Mouse (Mus musculus) lung, postnatal 4 days (tissue): ENCODE data around the gene Ccnd1.

Source experiments
- DNase-seq, 2 experiments: peaks; one replicate each; pipeline ENCODE4 v3.0.0; 2021

Ccnd1 gene

DNA sequence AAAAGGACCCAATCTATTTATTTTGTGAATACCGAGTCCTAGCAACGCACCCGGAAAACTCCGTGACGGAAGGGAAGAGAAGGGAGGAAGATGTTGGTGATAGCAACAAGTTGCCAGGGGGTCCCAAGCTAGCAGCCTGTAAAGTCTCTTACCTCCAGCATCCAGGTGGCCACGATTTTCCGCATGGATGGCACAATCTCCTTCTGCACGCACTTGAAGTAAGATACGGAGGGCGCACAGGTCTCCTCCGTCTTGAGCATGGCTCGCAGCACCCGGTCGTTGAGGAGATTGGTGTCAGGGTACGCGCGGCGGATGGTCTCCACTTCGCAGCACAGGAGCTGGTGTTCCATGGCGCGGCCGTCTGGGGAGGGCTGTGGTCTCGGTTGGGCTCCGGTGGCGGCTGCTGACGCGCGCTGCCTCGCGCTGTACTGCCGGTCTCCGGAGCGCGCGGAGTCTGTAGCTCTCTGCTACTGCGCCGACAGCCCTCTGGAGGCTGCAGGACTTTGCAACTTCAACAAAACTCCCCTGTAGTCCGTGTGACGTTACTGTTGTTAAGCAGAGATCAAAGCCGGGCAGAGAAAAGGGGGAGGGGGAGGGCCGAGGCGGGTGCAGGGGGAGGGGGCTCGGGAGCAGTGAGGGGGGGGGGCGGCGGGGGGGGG, at the start of gene Ccnd1:
TSS of gene Ccnd1 (minus strand) at position 582 of the 659 bp plus-strand sequence.
- peak; percentile 77 to 86 for DNase-seq

DNA sequence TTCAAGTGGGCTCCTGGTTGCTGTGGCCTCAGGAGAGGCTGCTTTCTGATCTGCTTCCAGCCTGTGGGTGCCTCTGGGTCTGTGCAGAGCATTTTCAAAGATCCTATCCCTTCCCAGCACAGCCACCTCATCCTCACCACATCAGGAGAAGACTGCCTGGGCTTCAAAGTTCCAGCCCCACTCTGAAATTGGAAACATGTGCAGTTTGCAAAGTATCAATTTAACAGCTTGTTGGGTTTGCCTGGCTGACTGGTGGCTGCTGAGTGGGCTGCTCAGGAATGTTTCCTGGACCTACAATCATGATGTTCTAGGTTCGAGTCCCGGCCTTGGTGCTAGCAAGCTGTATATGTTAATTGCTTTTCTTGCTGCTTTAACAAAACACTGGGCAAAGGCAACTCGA, 49.1 kb upstream of the Ccnd1 start:
- no peak for DNase-seq

DNA sequence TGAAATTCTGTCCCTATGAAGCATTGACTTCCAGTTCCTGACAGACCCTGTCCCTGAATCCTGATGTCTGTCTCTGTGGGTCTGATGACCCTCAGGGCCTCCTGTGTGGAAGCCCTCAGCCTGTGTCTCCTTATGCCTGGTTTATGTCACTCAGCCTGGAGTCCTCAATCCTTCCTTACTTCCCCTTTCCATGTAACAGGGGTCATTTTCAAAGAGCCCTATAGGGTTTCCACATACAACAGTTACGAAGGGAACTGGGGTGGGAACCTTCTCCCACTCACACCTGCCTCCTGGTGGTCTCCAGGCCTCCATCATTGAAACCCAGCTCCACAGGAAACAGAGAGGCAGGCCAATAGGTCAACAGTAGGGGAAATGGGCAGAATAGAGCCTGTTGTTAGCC, 45.4 kb upstream of the Ccnd1 start:
- DNase-seq, result no peak

DNA sequence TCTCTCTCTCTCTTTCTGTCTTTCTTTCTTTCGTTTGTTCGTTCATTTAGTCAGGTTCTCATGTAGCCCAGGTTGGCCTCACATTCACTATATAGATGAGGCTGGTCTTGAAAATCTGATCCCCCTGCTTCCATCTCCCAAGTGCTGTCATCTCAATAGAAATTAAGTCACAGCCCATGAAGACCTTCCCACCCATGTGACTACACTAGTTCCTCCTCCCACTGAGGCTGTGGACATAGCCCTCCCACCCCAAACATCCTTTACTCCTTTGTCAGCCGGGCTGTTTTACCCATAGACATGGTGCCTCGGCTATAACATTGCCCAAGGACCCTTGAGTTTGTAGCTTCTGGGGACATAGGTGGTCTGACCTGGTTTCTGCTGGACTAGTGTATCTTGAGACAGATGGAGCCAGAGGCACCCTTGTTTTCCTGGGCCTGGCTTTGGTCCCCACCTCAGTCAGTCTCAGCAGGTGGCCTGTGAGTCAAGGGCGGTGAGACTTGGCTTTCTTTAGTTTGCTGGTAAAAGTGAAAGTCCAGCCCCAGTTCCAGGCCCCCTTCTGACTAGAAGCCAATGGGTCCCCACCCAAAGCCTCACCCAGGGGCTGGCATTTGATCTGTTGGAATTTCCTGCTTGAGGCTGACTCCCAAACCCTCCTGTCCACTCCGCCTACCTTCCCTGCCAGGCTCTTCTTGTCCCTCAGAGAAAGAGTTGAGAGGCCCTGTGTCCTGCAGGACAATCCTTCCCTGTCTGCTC, 42.8 kb upstream of the Ccnd1 start:
- DNase-seq, result no peak

DNA sequence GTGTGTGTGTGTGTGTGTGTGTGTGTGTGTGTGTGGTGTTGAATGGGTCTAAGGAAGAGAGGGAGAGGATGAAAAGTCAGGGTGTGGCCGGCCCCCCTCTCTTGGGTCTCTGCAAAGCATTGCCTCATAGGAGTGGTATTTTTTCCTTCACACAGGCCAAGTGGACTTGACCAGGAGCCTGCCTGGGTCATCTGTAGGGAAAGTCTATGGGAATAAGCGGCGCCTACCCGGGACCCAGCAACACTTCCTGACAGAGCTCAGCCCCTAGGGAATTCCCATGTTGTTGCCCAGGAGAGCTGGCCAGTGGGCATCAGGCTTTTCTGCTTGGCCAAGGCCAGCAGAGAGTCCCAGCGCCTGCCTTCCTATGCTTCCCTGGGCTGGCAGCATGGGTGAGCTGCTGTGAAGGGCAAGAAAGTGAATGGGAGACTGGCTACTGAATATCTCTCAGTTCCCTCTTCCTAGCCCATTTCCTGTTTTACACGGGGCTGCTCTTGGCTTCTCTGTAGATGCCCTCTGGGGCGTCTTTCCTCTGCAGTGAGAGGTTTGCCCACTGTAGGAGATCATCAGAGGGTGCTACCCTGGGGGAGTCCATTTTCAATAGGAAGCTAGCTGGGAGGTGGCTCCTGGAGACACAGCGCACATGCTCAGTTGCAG, 41.8 kb upstream of the Ccnd1 start:
- peak; percentile 38 to 62 for DNase-seq

DNA sequence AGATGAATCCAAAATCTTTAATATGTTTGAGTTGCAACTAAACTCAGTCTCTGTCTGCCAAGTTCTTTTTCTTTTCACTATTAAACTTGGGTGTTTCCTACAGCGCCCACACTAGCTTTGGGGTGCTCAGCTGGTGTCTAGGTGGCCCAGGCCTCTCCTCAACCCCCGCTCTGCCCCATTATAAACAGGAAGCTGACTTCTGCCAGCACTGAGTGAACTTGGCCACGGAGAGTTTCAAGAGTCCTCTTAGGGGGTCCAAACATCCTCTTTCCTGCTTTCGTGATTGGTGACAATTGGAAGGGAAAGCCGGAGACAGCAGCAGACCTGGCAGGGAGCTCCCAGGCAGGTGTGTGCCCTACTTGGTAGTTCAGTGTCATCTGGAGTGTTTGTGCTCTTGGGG, 40.1 kb upstream of the Ccnd1 start:
- DNase-seq, result peak; percentile 62 to 71

DNA sequence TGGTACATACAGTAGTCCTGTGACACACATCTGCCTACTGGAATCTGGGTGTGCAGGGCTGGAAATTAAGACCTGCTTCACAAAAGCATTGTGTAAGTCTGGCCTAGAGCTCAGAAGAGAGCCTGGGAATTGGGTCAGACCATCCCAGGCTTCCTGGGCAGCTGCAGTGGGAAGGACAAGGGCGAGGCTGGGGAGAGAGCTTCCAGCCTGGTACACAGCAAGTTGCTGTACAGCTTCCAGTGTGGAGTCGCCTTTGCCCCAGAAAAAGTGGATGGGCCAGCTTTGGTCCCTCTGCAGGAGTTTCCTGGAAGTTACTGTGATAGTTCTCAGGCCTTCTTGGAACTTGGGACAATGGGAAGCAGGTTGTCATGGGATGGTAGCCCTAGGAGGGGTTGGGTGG, 37.4 kb upstream of the Ccnd1 start:
- DNase-seq, result peak in 1 of 2 experiments; percentile 11

DNA sequence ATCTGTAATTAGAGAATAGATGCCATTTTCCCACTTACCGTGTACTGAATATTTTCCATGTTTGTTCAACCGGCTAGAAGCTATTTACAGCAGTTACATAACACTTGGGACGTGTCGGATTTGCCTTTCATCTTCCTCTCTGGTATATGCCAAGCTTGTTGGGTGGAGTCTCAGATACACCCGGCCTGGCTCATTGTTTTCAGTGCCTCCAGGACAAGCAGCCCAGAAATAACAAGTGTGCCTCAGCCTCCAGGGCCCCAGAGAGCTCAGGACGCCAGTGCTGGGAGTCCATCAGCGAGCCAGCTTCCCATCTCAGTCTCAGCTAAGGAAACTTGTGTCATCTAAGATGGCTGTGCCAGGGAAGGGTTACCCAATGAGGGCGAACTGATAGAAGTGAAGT, 33.7 kb upstream of the Ccnd1 start:
- DNase-seq, result peak; percentile 38 to 64

DNA sequence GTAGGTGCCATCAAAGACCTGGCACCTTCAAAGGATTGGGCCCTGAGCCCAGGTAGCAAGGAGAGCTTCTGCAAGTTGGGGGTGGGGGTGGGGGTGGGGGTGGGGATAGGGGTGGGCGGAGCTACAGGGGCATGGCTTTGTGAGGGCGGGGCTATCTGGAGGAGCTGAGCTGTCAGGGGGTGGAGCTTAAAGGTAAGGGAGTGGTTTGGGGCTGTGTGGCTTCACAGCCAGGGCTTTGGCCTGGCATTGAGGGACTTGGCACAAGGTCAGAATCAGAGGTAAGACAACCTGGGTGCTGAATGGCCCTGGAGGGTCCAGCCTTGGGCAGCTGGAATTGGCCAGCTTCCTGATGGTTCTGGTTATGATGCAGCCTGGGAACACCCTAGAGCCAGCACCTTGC, 32.0 kb upstream of the Ccnd1 start:
- DNase-seq, result no peak

DNA sequence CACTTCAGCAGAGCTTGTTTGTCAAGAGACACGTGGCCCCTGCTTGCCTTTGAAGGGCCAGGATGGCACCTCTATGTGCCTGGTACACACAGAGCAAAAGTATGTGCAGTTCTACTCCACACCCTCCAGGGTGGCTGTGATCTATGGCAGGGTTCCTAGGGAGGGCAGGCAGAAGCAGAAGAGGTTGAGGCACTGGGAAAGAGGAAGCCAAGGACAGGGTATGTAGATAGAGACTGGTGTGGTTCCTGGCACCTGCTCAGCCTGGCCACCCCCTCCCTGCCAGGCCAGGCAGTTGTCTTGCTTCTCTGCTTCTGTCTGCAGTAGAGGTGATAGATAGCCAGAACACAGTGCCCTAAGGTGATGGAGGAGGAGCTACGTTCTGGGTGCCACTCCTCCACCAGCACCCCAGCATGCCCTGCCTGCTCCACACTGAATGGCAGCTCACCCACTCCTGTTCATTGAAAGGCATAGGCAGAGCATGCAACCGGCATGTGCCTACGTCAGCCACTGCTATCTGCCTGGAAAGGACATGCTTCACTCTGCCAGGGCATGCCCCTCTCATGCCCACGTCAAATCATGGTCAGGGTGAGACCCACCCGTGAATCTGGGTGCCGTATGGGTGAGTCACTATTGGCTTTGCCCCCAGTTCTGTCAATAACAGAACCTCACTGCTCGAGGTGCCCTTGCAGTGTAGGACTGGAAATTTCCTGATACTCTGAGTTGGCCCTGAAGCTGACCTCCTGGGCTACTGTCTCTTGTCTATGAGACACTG, 31.5 kb upstream of the Ccnd1 start:
- no peak for DNase-seq

DNA sequence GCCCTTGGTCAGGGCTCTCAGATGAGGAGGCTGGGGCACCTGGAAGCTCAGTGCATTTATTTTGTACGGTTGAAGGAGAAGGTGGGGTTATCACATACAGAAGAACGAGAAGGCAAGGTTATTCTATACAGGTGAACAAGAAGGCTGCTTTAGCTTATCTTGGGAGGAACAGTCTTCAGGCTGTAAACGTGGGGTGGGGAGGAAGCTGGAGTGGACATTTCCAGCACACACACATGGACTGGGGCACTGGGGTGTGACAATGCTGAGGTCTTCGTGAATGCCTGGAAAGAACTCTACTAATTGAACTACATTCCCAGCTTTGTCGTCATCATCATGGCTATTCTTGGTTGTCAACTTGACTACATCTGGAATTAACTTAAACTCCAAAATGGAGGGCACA, 26.2 kb upstream of the Ccnd1 start:
- DNase-seq, result no peak

DNA sequence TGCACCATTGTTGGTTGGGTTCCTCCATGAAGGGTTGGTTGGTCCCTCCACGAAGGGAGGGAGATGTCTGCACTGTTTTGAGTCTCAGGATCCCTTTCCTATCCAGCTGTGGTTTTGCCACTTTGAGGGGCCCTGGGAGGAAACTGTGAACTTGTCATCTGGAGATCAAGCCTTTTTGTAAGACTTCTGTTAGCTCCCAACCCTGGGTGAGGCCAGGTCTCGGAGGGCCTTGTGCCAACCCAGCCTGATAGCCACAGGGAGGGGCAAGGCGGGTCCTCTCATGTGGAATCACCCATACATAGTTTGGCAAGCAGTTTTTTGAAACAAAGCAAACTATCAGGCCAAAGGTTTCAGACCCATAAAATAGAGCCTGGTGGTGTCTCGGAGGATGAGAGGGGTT, 24.6 kb upstream of the Ccnd1 start:
- DNase-seq, result no peak

DNA sequence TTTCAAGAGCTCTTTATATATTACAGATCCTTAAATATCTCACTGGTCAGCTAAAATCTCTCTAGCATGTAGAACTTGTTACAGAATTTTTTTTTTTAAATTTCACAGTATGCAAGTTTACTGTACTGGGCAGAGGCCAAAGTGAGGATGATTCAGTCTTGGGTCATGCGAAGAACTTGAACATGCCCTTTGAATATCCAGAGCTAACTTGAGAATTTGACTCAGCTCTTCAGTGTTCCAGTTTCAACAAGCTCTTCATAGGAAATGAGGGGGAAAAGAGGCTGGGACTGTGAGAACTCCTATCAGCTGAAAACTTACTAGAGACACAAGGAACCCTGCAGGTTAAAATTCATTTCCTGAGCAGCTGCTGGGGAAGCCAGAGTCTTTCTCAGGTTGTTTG, 24.2 kb upstream of the Ccnd1 start:
- DNase-seq, result no peak

DNA sequence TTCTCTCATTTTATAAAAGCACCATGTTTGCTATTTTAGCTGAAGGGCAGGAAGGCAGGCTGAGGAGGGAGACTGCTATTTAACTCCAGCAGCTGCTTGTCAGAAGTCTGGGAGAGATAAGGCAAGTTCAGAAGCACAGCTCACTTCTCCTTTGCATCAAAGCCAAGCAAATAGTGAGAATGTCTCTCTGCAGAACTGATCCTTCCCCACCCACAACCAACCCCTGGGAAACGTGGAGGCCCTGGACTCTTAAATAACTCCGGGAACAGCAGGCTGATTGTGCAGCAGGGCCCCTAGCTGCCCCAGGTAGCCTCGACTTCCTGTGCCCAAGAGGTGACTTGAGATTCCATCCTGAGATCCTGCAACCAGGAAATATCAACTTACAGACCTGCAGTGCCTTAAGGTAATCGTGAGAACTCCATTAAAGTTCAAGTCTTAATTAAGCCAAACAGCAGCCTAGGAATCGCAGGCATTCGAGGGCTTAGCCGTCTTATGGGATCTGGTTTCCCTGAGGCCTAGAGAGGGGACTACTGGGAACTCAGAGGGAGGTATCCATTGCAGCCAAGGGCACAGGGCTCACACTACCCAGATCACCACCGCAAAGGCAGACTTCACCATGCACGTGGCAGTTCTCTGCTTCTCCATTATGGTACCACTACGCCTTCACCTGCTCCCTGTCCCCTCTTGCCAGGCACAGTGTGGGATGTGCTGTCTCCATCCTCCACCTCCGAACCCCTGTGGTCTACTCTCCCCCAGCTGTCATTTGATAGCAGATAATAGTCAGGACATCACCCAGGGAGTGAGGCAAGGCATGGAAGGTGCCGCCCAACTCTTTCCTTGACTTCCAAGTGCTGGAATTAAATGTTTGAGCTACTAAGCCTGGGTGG, 19.0 kb upstream of the Ccnd1 start:
- DNase-seq, result no peak

DNA sequence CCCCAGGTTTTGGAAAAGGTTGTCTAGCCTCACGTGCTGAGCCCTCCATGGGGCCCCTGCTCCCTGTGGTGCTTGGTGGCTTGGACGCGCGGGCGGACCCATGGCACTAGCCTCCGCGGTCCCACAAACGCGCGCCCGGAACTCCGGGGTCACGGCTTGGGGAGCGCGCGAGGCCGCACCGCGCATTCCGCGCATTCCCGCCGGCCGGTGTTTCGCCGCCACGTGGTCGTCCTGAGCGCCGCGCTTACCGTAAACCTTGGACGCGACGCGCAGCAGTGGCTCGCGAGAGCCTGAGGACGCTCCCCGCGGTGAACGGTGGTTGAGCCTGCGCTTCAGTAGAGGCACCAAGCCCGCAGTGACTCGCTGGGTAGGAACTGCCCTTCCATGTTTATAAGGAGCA, 3.5 kb upstream of the Ccnd1 start:
- DNase-seq, result peak; percentile 84 to 88

DNA sequence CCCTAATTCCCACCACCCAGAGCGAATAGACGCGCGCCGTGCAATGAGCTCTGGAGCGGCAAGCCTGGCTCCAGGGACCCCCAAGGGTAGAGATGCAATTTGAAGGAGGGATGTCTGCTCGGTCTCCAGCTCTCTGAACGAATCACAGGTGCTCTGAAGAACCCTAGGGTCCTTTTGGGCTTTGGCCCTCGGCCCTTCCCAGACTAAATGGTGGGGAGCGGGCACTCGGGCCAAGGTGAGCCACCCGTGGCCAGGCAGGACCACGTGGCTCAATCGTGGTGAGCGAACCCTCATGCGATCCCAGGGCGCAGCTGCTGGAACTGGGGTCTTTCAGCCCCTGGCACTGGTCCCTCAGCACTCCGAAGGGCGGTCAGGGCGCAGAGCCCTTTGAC, 3.0 kb upstream of the Ccnd1 start:
- DNase-seq, result peak in 1 of 2 experiments; percentile 19

DNA sequence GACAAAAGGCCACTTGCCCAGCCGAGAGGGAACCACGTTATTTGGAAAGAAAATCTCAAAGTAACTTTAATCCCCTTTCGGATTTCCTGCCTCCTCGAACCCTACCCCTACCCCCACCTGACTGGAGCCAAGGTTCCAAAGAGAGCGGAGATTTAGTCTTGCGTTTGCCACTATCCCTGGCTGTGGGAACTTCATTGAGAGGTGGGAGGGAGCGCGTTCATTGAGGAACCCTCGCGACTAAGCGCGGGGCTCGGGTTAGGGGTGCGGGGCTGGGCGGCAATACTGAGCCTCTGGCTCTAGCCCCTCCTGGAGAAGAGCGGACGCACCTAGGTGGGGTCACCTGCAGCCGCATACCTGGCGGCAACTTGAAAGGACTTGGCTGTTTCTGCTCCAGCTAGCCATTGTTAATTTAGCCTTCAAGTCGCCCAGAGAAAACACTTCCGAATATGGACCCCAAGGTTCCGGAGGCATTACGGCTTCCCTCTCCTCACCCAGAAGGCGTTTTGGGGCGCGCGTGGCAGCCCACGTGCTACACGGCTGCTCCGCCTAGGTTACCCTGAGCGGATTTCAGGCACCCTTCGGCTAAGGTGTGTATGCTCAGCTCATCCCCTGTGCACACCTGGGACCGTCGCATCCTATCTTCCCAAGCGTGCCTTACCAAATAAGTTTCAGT, 2.5 kb upstream of the Ccnd1 start:
- DNase-seq, result peak; percentile 39 to 42

DNA sequence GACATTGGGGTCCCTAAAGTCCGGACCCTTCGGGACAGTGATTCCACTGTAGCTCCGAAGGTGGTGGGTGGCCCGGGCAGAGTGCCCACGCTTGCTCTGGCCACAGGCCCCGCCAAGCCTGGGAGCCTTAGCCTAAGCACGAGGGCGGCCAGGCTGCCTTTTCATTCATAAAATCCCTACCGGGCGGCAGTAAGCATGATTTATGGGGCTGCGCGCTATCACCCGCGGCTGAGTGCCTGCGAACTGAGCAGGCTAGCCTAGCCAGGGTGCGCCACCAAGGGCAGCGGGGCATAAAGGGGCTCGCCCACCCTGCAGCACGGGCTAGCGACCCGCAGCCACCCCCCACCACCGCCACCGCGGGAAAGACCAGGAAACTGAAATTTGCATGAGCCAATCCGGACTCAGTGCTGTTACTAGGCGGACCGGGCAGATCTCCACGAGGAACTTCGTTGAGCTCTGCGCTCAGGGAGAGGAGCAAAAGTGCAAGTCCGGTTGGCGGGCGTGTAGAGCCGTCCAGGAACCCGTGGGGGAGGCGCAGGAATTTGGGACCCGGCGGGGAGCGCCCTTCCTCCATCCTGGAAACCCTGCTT, 1.6 kb upstream of the Ccnd1 start:
- DNase-seq, result peak; percentile 90 to 93

DNA sequence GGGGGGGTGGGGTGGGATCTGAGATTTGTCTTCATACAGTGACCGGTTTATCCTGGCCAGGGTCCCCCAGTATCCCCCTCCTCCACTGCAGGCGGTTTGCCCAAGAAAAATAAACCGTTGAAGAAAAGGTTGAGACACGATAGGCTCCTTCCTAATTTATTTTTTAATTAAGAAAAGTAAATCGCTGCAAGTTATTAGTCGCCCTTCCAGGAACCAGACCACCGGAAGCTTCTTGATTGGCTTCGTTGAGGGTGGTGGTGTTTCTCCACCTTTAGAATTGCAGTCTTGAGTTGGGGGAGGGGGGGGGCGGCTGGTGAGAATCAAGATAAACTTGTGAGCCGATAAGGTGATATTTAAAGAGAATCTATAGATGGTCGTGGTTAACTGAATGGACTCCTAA, 860 bp upstream of the Ccnd1 start:
- DNase-seq, result no peak

DNA sequence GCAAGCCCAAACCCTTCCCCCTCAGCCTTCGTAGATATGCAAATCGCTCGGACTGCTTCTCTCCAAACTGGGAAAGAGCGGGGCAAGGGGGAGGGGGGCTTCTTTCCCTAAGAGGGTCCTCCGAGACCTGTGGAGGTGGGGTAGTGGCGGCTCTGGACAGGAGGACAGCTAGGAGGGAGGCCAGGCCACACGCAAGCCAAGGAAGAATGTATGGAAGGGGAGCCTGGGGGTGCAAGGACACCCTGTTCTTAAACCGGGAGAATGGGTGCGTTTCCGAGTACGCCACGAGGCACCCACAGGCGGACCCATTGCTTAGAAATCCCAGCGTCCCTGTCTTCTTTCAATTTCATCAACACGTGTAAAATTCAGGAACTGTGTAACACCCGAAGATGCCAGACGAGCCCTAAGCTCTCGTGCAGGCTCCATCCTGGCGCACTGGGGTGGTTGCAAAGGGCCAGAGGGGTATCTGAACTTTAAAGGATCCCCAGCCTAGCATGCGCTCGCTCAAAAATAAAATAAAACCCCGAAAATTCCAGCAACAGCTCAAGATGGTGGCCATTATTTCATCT, 362 bp upstream of the Ccnd1 start:
- DNase-seq, result peak; percentile 37 to 40
